7 mouse cellular contexts compared by ENCODE assay signal in the genomic region with DNA sequence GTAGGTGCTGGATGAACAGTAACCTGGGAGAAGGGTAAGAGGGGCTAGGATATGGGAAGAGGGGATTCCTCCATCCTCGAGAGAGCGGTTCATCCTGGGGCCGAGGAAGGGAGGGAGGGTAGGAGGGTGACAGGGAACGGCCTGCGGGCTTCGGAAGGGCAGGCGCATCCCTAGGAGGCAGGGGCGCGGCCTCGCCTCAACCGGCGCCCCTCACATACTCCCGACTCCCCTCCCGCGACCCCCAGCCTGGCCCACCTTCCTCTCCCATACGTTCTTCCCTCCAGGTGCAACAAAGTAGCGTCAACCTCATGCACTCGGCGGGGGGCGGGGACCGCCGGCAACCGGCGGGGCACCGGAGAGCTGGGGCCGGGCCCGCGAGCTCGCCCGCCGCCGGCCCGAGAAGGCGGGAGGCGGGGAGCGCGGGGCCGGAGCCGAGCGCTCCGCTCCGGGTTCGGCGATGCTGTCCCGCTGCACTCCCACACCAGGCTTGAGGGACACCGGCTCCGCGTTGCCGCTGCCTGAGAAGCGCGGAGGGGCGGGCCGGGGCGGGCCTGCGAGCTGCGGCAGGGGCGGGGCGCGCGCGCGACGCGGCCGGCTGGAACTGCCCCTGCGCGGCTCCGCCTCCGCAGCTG. TPM values are rescaled to one million over a fixed set of nuclear protein-coding genes. Genes with fewer than 3 reads are reported as not detected.
DNase-seq lines count a peak whose midpoint lies in the region; ATAC-seq and TF ChIP-seq lines count a peak whose summit lies in the region.

A gene (minus strand): TSS at position 513 of the 632 bp plus-strand sequence.

- under 1% methylated on average over 57 of the region's 69 CpGs for WGBS in lung, embryonic 16.5 days
- WGBS in limb, embryonic 13.5 days: under 1% methylated on average over 62 of the region's 69 CpGs
- WGBS in stomach, postnatal 0 days: 1% methylated on average over 40 of the region's 69 CpGs

- peak within 1 kb of the TSS; percentile 79 for H3K9ac ChIP-seq in lung, embryonic 16.5 days (ENCODE audit: low read length)
- peak within 1 kb of the TSS; percentile 88 for H3K9ac ChIP-seq in limb, embryonic 13.5 days
- peak within 1 kb of the TSS; percentile 70 for H3K9ac ChIP-seq in stomach, postnatal 0 days (ENCODE audit: low read length)

- peaks cover 14% of the 10 kb centered on the region for H3K4me1 ChIP-seq in lung, embryonic 16.5 days (replicated peaks; ENCODE audit: control insufficient read depth, insufficient read depth, low read length)
- H3K4me1 ChIP-seq in brown adipose tissue, adult 24 weeks (ENCODE audit: control insufficient read depth, insufficient read depth, insufficient read length, low read length): no peaks in the 10 kb centered on the region
- H3K4me1 ChIP-seq in limb, embryonic 13.5 days: peaks cover 15% of the 10 kb centered on the region
- H3K4me1 ChIP-seq in stomach, postnatal 0 days (replicated peaks; ENCODE audit: control insufficient read depth, insufficient read depth): no peaks in the 10 kb centered on the region

- TF ChIP-seq EP300 in stomach, postnatal 0 days (optimal IDR thresholded peaks at IDR 0.05): no peak

- H3K4me3 ChIP-seq in lung, embryonic 16.5 days (ENCODE audit: low read length): peak within 1 kb of the TSS; percentile 73
- H3K4me3 ChIP-seq in brown adipose tissue, adult 24 weeks (ENCODE audit: insufficient read depth, low read depth, low read length): peak within 1 kb of the TSS; percentile 55
- H3K4me3 ChIP-seq in limb, embryonic 13.5 days: peak within 1 kb of the TSS; percentile 79
- peak within 1 kb of the TSS; percentile 73 for H3K4me3 ChIP-seq in stomach, postnatal 0 days (ENCODE audit: low read depth, low read length)

- H3K36me3 ChIP-seq in lung, embryonic 16.5 days (ENCODE audit: control insufficient read depth, insufficient read depth, low read length): peaks cover 2% of the 10 kb centered on the region; the same call in 1 of the 2 replicates
- H3K36me3 ChIP-seq in limb, embryonic 13.5 days: peaks cover 33% of the 10 kb centered on the region
- H3K36me3 ChIP-seq in stomach, postnatal 0 days (ENCODE audit: control insufficient read depth, insufficient read depth, low read length): no peaks in the 10 kb centered on the region

- no peaks in the 10 kb centered on the region for H3K27me3 ChIP-seq in lung, embryonic 16.5 days (ENCODE audit: control insufficient read depth, insufficient read depth, low read depth, low read length)
- peaks cover 4% of the 10 kb centered on the region; the same call in 1 of the 2 replicates for H3K27me3 ChIP-seq in limb, embryonic 13.5 days
- no peaks in the 10 kb centered on the region for H3K27me3 ChIP-seq in stomach, postnatal 0 days (ENCODE audit: control insufficient read depth, insufficient read depth, low read length)

- peak; percentile 4 for ATAC-seq in lung, embryonic 16.5 days (ENCODE audit: low read depth)
- ATAC-seq in limb, embryonic 13.5 days (ENCODE audit: low FRiP score, low read depth): peak; percentile 1; the same call in 1 of the 2 replicates
- no peak; the same call in 1 of the 2 replicates for ATAC-seq in stomach, postnatal 0 days (ENCODE audit: low FRiP score, low TSS enrichment)

- intact Hi-C loops in heart, postnatal 10 days (cut with DNase I): loop anchor here (5.0 kb wide), 1 partner anchor 51 kb away; a partner anchor contains a TSS

- peak within 1 kb of the TSS; percentile 89 for H3K4me2 ChIP-seq in lung, embryonic 16.5 days (ENCODE audit: low read depth, low read length)
- peak within 1 kb of the TSS; percentile 89 for H3K4me2 ChIP-seq in limb, embryonic 13.5 days (replicated peaks)
- H3K4me2 ChIP-seq in stomach, postnatal 0 days (replicated peaks; ENCODE audit: low read depth): peak within 1 kb of the TSS; percentile 98

- DNase-seq in lung, adult 18-20 months: no peak
- DNase-seq in heart, postnatal 10 days: no peak
- no peak for DNase-seq in stomach, postnatal 0 days (ENCODE audit: low spot score)
- no peak for DNase-seq in kidney, adult 8-10 months

- H3K27ac ChIP-seq in lung, embryonic 16.5 days (ENCODE audit: low read length): peak within 1 kb of the TSS; percentile 70
- H3K27ac ChIP-seq in brown adipose tissue, adult 24 weeks (replicated peaks; ENCODE audit: low read depth, low read length): no peak within 1 kb of the TSS
- H3K27ac ChIP-seq in limb, embryonic 13.5 days: peak within 1 kb of the TSS; percentile 44; the same call in 1 of the 2 replicates
- peak within 1 kb of the TSS; percentile 67; the same call in 1 of the 2 replicates for H3K27ac ChIP-seq in stomach, postnatal 0 days (replicated peaks)

- H3K9me3 ChIP-seq in lung, embryonic 16.5 days (ENCODE audit: control insufficient read depth, low read length): no peaks in the 10 kb centered on the region
- no peaks in the 10 kb centered on the region for H3K9me3 ChIP-seq in limb, embryonic 13.5 days
- no peaks in the 10 kb centered on the region for H3K9me3 ChIP-seq in stomach, postnatal 0 days (ENCODE audit: control insufficient read depth, low read length)

- no peak for TF ChIP-seq CTCF in stomach, postnatal 0 days (IDR thresholded peaks at IDR 0.05; ENCODE audit: low read depth)

RNA-seq across cellular contexts. Expression of the gene that starts here (rescaled TPM):
- 8.3 and 9.1 TPM in 2 replicates for polyA plus RNA-seq in lung, embryonic 16.5 days (2015; fragmentation: Nextera tagmentation; extraction: Ambion mirVana)
- polyA plus RNA-seq in brown adipose tissue, adult 24 weeks (2012; ENCODE audit: insufficient read depth, insufficient read length, missing spikeins): 4.1 and 7.5 TPM in 2 replicates
- total RNA-seq in heart, postnatal 10 days (2021): 10 to 100 TPM; 10.0 to 11.4 TPM
- 8.4 and 9.0 TPM in 2 replicates for polyA plus RNA-seq in limb, embryonic 13.5 days (2015; fragmentation: Nextera tagmentation; extraction: Ambion mirVana)
- polyA plus RNA-seq in stomach, postnatal 0 days (2015; fragmentation: Nextera tagmentation; extraction: Ambion mirVana): 1.9 and 2.2 TPM in 2 replicates
